Mouse (Mus musculus): ENCODE results near the gene Slc37a3. TPM values are rescaled to one million over a fixed set of nuclear protein-coding genes. Genes with fewer than 3 reads are reported as not detected.
A peak's percentile ranks its signal among the peaks of the same experiment; 100 is the strongest.
"Not testable (repeated sequence)": the region's sequence is repeated elsewhere in the genome, so short reads cannot be mapped to it uniquely, and the experiment has no call there.

Slc37a3 gene
- polyA plus RNA-seq, 1 experiment from 2014 or later, result 69.3 TPM

DNA sequence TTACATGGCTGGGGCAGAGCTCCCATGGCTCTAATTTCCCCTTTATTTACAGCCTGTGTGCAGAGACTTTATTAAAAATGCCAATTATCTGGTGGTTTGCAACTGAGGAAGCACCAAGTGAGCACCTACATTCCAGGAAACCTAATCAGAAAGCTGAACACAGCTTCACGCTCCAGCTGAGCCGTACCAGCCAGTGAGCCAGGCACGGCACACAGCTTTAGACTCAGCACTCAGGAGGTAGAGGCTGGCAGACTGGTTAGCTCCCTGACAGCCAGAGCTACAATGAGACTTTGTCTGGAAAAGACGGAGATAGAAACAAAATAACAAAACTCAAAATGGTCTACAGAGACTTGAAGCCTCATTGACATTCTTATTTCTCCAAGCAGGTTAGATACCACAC, 18.0 kb upstream of the Slc37a3 start:
- H3K9me3 ChIP-seq (ENCODE audit: control insufficient read depth, low read length), result no peaks in the 10 kb centered on the region
- no peak overlapping the region for H3K4me2 ChIP-seq (ENCODE audit: low read length)
- no peaks in the 10 kb centered on the region for H3K4me1 ChIP-seq (ENCODE audit: control insufficient read depth, insufficient read depth, low read length)
- H3K4me3 ChIP-seq (replicated peaks; ENCODE audit: low read depth, low read length), result no peak overlapping the region
- H3K27me3 ChIP-seq (ENCODE audit: control insufficient read depth, insufficient read depth, low read length), result no peaks in the 10 kb centered on the region
- ATAC-seq (ENCODE audit: low FRiP score, low TSS enrichment), result no peak
- no peak overlapping the region for H3K9ac ChIP-seq (replicated peaks; ENCODE audit: low read length)
- H3K27ac ChIP-seq (replicated peaks; ENCODE audit: low read depth, low read length), result no peak overlapping the region
- 79% methylated on average over 4 of the region's 4 CpGs for WGBS
- DNase-seq, result no peak
- peaks cover 53% of the 10 kb centered on the region for H3K36me3 ChIP-seq (ENCODE audit: control insufficient read depth, insufficient read depth, low read length)

DNA sequence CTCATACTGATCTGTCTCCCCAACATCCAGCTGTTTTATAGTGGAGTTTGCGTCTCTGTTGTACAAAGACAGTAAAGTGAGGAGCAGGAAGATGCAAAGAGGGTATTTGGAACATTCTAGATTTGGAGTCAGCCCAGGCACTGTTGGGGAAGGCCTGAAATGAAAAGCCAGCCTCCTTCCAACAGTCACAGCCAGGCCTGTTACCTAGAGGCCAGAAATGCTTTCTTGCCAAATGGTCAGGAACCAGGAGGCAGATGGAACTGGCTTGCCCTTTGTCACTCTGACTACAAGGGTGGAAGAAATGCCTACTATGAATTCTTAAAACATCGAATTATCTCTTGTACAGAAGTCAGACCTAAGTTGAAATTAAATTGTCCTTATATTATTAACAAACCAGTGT, 12.5 kb upstream of the Slc37a3 start:
- H3K4me2 ChIP-seq (ENCODE audit: low read length), result no peak overlapping the region
- H3K4me3 ChIP-seq (replicated peaks; ENCODE audit: low read depth, low read length), result no peak overlapping the region
- H3K27ac ChIP-seq (replicated peaks; ENCODE audit: low read depth, low read length), result no peak overlapping the region
- WGBS, result 100% methylated on average over 2 of the region's 2 CpGs
- no peak overlapping the region for H3K9ac ChIP-seq (replicated peaks; ENCODE audit: low read length)
- no peak for ATAC-seq (ENCODE audit: low FRiP score, low TSS enrichment)
- H3K36me3 ChIP-seq (ENCODE audit: control insufficient read depth, insufficient read depth, low read length), result peaks cover 11% of the 10 kb centered on the region; the same call in 1 of the 2 replicates
- no peaks in the 10 kb centered on the region for H3K9me3 ChIP-seq (ENCODE audit: control insufficient read depth, low read length)
- H3K4me1 ChIP-seq (ENCODE audit: control insufficient read depth, insufficient read depth, low read length), result no peaks in the 10 kb centered on the region
- no peak for DNase-seq
- no peaks in the 10 kb centered on the region for H3K27me3 ChIP-seq (ENCODE audit: control insufficient read depth, insufficient read depth, low read length)

DNA sequence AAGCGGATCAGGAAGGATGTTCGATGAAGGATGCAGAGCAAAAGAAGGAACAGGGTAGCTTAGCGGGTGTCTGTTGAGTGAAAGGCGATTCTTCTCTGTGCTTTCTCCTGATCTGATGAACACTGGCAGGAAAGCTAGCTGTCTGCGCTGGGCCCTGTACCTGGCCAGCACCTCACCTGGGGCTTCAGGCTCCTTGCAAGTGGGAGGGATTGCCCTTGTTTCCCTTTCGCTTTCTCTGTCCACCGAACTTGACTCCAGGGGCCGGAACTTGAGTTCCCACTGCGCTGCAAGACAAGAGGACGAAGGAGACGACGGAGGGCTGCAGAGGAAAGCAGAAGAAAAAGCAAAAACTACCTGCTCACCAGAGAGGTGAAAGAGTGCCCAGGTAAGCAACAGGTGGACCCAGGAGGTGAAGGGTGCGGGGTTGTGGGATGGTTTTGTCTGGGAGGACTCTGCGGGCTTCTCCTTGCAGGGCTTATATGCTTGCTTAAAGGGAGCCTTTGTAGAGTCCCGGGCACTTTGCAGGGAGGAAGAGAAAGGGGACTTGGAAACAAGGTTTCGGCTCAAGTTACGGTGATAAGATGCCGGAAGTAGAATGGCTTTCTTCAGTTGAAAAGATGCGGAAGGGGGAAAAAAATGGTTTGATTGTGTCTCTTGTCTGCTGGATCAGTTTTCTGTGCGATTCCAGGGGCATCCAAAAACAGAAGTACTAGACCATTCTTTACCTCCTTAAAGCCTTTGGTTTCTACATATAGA, 3.8 kb upstream of the Slc37a3 start, which contains the start of gene Rab19:
TSS of gene Rab19 (plus strand) at position 51 of the 756 bp plus-strand sequence.
- 8% methylated on average over 20 of the region's 20 CpGs for WGBS

DNA sequence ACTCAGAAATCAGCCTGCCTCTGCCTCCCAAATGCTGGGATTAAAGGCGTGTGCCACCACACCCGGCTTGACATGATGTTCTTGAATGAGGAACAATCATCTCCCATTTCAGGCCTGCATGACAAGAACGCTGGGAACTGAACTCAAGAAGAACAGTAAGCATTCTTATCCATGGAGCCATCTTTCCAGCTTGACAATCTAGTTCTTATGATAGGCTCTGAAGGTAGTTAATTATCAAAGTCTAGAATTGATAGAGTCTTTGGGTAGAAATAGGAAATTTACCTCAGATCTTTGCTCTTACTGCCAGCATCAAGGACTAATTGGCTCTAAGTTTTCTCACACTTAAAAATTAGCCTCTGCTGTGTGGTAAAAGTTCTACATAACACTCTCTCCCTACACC, 2.8 kb upstream of the Slc37a3 start:
- WGBS, result 90% methylated on average over 3 of the region's 3 CpGs
- Histone ChIP-seq H3K4me1 (ENCODE audit: control insufficient read depth, insufficient read depth, low read length) (peaks cover 14% of the 10 kb centered on the region), H3K4me3 (replicated peaks; ENCODE audit: low read depth, low read length) (no peak overlapping the region), H3K9me3 (ENCODE audit: control insufficient read depth, low read length) (no peaks in the 10 kb centered on the region), H3K27me3 (ENCODE audit: control insufficient read depth, insufficient read depth, low read length) (no peaks in the 10 kb centered on the region), H3K9ac (replicated peaks; ENCODE audit: low read length) (no peak overlapping the region), H3K4me2 (ENCODE audit: low read length) (no peak overlapping the region), H3K36me3 (ENCODE audit: control insufficient read depth, insufficient read depth, low read length) (no peaks in the 10 kb centered on the region), H3K27ac (replicated peaks; ENCODE audit: low read depth, low read length) (no peak overlapping the region)
- ATAC-seq (ENCODE audit: low FRiP score, low TSS enrichment) (no peak), DNase-seq (no peak)

More for the DNA sequence above, 3.8 kb upstream of the Slc37a3 start, which contains the start of gene Rab19:
- Histone ChIP-seq H3K9ac (replicated peaks; ENCODE audit: low read length) (no peak within 1 kb of the TSS), H3K36me3 (ENCODE audit: control insufficient read depth, insufficient read depth, low read length) (no peaks in the 10 kb centered on the region), H3K27me3 (ENCODE audit: control insufficient read depth, insufficient read depth, low read length) (no peaks in the 10 kb centered on the region), H3K4me1 (ENCODE audit: control insufficient read depth, insufficient read depth, low read length) (peaks cover 6% of the 10 kb centered on the region), H3K9me3 (ENCODE audit: control insufficient read depth, low read length) (no peaks in the 10 kb centered on the region), H3K4me3 (replicated peaks; ENCODE audit: low read depth, low read length) (no peak within 1 kb of the TSS), H3K27ac (replicated peaks; ENCODE audit: low read depth, low read length) (no peak within 1 kb of the TSS), H3K4me2 (ENCODE audit: low read length) (peak within 1 kb of the TSS; percentile 40)
- DNase-seq (no peak), ATAC-seq (ENCODE audit: low FRiP score, low TSS enrichment) (no peak)

DNA sequence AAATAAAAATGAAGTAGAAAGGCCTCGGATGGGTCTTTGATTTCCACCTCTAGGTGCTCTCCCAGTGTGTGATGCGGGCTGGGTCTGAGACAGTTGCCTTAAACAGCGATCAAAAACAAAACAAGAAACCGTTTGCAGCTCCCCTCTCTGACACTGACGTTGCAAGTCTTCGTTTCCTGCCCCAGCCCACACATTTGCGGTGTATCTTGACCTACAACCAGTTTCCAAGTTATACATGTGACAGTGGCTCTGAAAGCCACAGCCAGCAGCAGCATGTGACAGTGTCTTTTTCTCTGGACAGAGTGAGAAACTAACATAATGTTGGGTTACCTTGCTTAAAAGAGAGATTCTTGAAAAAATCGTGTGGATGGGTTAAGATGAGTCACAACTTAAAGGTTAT, 2.3 kb upstream of the Slc37a3 start:
- WGBS, result 83% methylated on average over 8 of the region's 8 CpGs
- no peak overlapping the region for H3K4me2 ChIP-seq (ENCODE audit: low read length)
- no peaks in the 10 kb centered on the region for H3K36me3 ChIP-seq (ENCODE audit: control insufficient read depth, insufficient read depth, low read length)
- no peak overlapping the region for H3K4me3 ChIP-seq (replicated peaks; ENCODE audit: low read depth, low read length)
- no peaks in the 10 kb centered on the region for H3K27me3 ChIP-seq (ENCODE audit: control insufficient read depth, insufficient read depth, low read length)
- H3K27ac ChIP-seq (replicated peaks; ENCODE audit: low read depth, low read length), result no peak overlapping the region
- ATAC-seq (ENCODE audit: low FRiP score, low TSS enrichment) (no peak), DNase-seq (no peak)
- H3K4me1 ChIP-seq (ENCODE audit: control insufficient read depth, insufficient read depth, low read length), result peaks cover 14% of the 10 kb centered on the region
- H3K9ac ChIP-seq (replicated peaks; ENCODE audit: low read length), result no peak overlapping the region
- no peaks in the 10 kb centered on the region for H3K9me3 ChIP-seq (ENCODE audit: control insufficient read depth, low read length)

DNA sequence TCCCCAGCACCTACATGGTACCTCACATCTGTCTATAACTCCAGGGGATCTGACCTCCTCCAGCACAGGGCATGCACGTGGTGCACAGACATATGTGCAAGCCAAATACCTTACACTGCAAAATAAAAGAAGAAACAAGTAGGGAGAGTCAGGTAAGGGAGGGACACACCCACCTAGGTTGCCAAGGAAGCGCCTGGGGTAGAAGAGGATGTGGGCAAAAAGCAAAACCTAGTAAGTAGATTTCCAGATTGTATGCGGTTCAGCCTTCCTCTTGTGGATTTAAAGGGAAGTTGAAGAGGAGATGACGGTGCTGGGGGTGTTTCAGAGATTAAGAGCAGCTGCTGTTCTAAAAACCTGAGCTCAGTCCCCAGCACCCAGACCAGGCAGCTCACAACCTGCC, 1.7 kb upstream of the Slc37a3 start:
- no peaks in the 10 kb centered on the region for H3K36me3 ChIP-seq (ENCODE audit: control insufficient read depth, insufficient read depth, low read length)
- H3K27ac ChIP-seq (replicated peaks; ENCODE audit: low read depth, low read length), result no peak overlapping the region
- no peak overlapping the region for H3K4me2 ChIP-seq (ENCODE audit: low read length)
- ATAC-seq (ENCODE audit: low FRiP score, low TSS enrichment), result no peak
- H3K4me1 ChIP-seq (ENCODE audit: control insufficient read depth, insufficient read depth, low read length), result peaks cover 14% of the 10 kb centered on the region
- no peak overlapping the region for H3K9ac ChIP-seq (replicated peaks; ENCODE audit: low read length)
- H3K4me3 ChIP-seq (replicated peaks; ENCODE audit: low read depth, low read length), result no peak overlapping the region
- H3K27me3 ChIP-seq (ENCODE audit: control insufficient read depth, insufficient read depth, low read length), result no peaks in the 10 kb centered on the region
- 62% methylated on average over 4 of the region's 4 CpGs for WGBS
- DNase-seq, result no peak
- H3K9me3 ChIP-seq (ENCODE audit: control insufficient read depth, low read length), result no peaks in the 10 kb centered on the region

DNA sequence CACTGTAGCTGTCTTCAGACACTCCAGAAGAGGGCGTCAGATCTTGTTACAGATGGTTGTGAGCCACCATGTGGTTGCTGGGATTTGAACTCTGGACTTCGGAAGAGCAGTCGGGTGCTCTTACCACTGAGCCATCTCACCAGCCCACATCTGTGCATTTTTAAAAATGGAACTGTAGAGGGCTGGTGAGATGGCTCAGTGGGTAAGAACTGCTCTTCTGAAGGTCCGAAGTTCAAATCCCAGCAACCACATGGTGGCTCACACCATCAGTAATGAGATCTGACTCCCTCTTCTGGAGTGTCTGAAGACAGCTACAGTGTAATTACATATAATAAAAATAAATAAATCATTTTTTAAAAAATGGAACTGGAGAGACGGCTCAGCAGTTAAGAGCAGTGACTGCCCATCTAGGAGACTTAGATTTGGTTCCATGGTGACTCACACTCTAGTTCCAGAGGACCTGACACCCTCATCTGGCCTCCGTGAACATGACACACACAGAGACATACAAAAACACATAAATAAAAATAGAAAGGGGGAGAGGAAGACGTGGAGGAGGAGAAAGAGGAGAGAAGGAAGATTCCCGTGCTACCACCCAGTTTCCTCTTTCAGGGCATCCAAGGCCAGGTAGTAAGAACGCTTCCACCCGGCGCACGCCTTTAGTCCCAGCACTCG, 823 bp upstream of the Slc37a3 start:
- H3K27ac ChIP-seq (replicated peaks; ENCODE audit: low read depth, low read length); H3K36me3 ChIP-seq (ENCODE audit: control insufficient read depth, insufficient read depth, low read length); H3K4me2 ChIP-seq (ENCODE audit: low read length); DNase-seq; H3K9me3 ChIP-seq (ENCODE audit: control insufficient read depth, low read length); ATAC-seq (ENCODE audit: low FRiP score, low TSS enrichment); H3K9ac ChIP-seq (replicated peaks; ENCODE audit: low read length); H3K4me3 ChIP-seq (replicated peaks; ENCODE audit: low read depth, low read length); H3K27me3 ChIP-seq (ENCODE audit: control insufficient read depth, insufficient read depth, low read length): not testable (repeated sequence)
- 83% methylated on average over 13 of the region's 13 CpGs for WGBS
- H3K4me1 ChIP-seq (ENCODE audit: control insufficient read depth, insufficient read depth, low read length), result peaks cover 14% of the 10 kb centered on the region

DNA sequence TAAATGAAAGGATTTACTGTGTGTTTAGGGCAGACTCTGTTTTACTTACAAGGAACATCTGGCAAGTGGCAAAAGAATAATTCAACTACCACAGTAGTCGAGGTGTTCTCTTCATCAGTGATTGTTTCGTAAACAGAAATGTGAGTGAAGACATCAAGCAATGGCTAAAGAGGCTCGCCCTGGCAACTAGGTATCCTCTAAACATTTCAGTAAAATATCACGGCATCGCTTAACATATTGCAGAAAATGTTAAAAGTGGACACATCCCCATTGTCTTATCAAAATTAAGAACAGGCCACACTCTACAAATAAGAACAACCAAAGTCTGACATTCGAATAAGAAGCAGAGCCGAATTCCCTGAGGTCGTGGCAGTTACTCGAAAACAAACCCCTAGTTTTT, 700 bp downstream of the Slc37a3 start:
- Histone ChIP-seq H3K4me2 (ENCODE audit: low read length) (peak overlapping the region; percentile 73), H3K36me3 (ENCODE audit: control insufficient read depth, insufficient read depth, low read length) (peaks cover 4% of the 10 kb centered on the region; the same call in 1 of the 2 replicates), H3K9ac (replicated peaks; ENCODE audit: low read length) (peak overlapping the region; percentile 90), H3K27me3 (ENCODE audit: control insufficient read depth, insufficient read depth, low read length) (no peaks in the 10 kb centered on the region), H3K27ac (replicated peaks; ENCODE audit: low read depth, low read length) (no peak overlapping the region), H3K4me3 (replicated peaks; ENCODE audit: low read depth, low read length) (peak overlapping the region; percentile 97), H3K4me1 (ENCODE audit: control insufficient read depth, insufficient read depth, low read length) (peaks cover 14% of the 10 kb centered on the region), H3K9me3 (ENCODE audit: control insufficient read depth, low read length) (no peaks in the 10 kb centered on the region)
- DNase-seq (peak; percentile 6), ATAC-seq (ENCODE audit: low FRiP score, low TSS enrichment) (no peak)
- 25% methylated on average over 9 of the region's 9 CpGs for WGBS
